Mouse (Mus musculus): ENCODE measurements around the gene Gan.

GRCm38 (mm10) chr8:117217724-117218123 lies 59.8 kb downstream of the Gan start:
- TF ChIP-seq CTCF (IDR thresholded peaks at IDR 0.05; ENCODE audit: control insufficient read depth, insufficient read depth, insufficient replicate concordance, low read depth, low read length) (no peak), POLR2A (IDR thresholded peaks at IDR 0.05; ENCODE audit: control insufficient read depth, low read depth, low read length) (no peak)
